Mouse (Mus musculus) midbrain, embryonic 11.5 days (tissue): ENCODE results near the gene Zmiz1. TPM values are rescaled to one million over a fixed set of nuclear protein-coding genes. Genes with fewer than 3 reads are reported as not detected.

ENCODE experiments used
- ATAC-seq: fragments of 200-750 bp; cut with Nextera tagmentation; 2 replicates; pipeline ENCODE4 v1.8.0; 2017; ENCODE audit warnings: moderate TSS enrichment, moderate library complexity; ENCODE audit not compliant: low FRiP score
- DNase-seq: peaks from one replicate; pipeline ENCODE4 v3.0.0; 2015; ENCODE audit warnings: low spot score; ENCODE audit errors: missing footprints
- H3K27ac ChIP-seq: fragments of 300-500 bp; sonication (generic); 2 replicates; pipeline ENCODE4 v1.5.1; 2014; ENCODE audit warnings: low read depth, low read length
- H3K27me3 ChIP-seq: fragments of 300-500 bp; sonication (generic); 2 replicates; pipeline ENCODE4 v1.6.1; 2014; ENCODE audit warnings: mild to moderate bottlenecking, low read length, moderate library complexity, mixed read lengths; ENCODE audit not compliant: control insufficient read depth, insufficient read depth
- H3K36me3 ChIP-seq: fragments of 300-500 bp; sonication (generic); 2 replicates; pipeline ENCODE4 v1.6.1; 2014; ENCODE audit warnings: mild to moderate bottlenecking, low read length, moderate library complexity, mixed read lengths; ENCODE audit not compliant: control insufficient read depth, insufficient read depth
- H3K4me1 ChIP-seq: fragments of 300-500 bp; sonication (generic); 2 replicates; pipeline ENCODE4 v1.6.1; 2014; ENCODE audit warnings: low read length; ENCODE audit not compliant: control insufficient read depth, insufficient read depth
- H3K4me2 ChIP-seq: fragments of 300-500 bp; sonication (generic); 2 replicates; pipeline ENCODE4 v1.6.1; 2014; ENCODE audit warnings: mild to moderate bottlenecking, moderate library complexity
- H3K4me3 ChIP-seq: fragments of 300-500 bp; sonication (generic); 2 replicates; pipeline ENCODE4 v1.5.1; 2014; ENCODE audit warnings: low read depth, low read length
- H3K9ac ChIP-seq: fragments of 300-500 bp; sonication (generic); 2 replicates; pipeline ENCODE4 v1.6.1; 2014; ENCODE audit warnings: low read length
- H3K9me3 ChIP-seq: fragments of 300-500 bp; sonication (generic); 2 replicates; pipeline ENCODE4 v1.6.1; 2016; ENCODE audit warnings: low read length; ENCODE audit not compliant: control insufficient read depth
- WGBS: fragments of 180-500 bp; shearing (Covaris S2); extraction: QIAGEN DNeasy Blood & Tissue Kit; methylation state at CpG from one replicate; pipeline ENCODE4 v1.1.7; 2014; 5-methylcytosine and 5-hydroxymethylcytosine counted together
- polyA plus RNA-seq: library from polyadenylated mRNA; unstranded; fragments of >200 nt; fragmentation: Nextera tagmentation; extraction: Ambion mirVana; gene quantifications from 2 replicates; pipeline ENCODE4 v1.2.1, GENCODE M21; 2014

The Zmiz1 gene
- polyA plus RNA-seq, 1 experiment from 2014 or later = 51.5 TPM

DNA sequence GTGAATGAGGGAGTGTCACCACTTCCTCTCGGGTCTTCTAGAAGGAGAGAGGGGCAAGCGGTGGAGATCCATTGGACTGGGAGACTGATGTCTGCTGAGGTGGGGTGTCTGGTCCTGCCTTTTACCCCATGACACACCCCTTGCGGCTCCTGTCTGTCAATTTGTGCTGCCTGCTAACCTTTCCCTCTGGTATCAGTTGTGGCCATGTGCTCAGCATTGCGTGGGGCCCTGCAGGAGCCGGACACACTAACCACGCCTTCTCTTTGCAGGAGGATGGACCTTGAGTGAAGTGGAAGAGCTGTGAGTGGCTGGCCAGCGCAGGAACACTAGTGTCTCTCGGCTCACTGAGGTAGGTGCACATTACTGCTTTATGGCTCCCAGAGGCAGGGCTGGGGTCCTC, 77.5 kb downstream of the Zmiz1 start:
- Histone ChIP-seq H3K36me3 (peaks cover 12% of the 10 kb centered on the region), H3K9me3 (no peaks in the 10 kb centered on the region), H3K4me3 (no peak overlapping the region), H3K4me1 (no peaks in the 10 kb centered on the region), H3K4me2 (no peak overlapping the region), H3K9ac (no peak overlapping the region), H3K27ac (no peak overlapping the region), H3K27me3 (no peaks in the 10 kb centered on the region)
- 89% methylated on average over 8 of the region's 8 CpGs for whole genome bisulfite sequencing
- no peak for ATAC-seq
- no peak for DNase-seq

GRCm38 (mm10) chr14:25537351-25537750, 78.4 kb downstream of the Zmiz1 start:
- H3K9ac ChIP-seq = no peak overlapping the region
- H3K36me3 ChIP-seq = peaks cover 12% of the 10 kb centered on the region
- H3K9me3 ChIP-seq = no peaks in the 10 kb centered on the region
- ATAC-seq (no peak), DNase-seq (no peak)
- 95% methylated on average over 1 of the region's 1 CpGs for WGBS
- H3K4me1 ChIP-seq = no peaks in the 10 kb centered on the region
- H3K27me3 ChIP-seq = no peaks in the 10 kb centered on the region
- H3K4me2 ChIP-seq = no peak overlapping the region
- H3K4me3 ChIP-seq = no peak overlapping the region
- H3K27ac ChIP-seq = no peak overlapping the region

- 94% methylated on average over 2 of the region's 2 CpGs for WGBS
- H3K4me1 ChIP-seq = no peaks in the 10 kb centered on the region
- H3K4me2 ChIP-seq = no peak overlapping the region
- H3K4me3 ChIP-seq = no peak overlapping the region
- H3K9ac ChIP-seq = no peak overlapping the region
- H3K36me3 ChIP-seq = peaks cover 12% of the 10 kb centered on the region
- H3K27me3 ChIP-seq = no peaks in the 10 kb centered on the region
- ATAC-seq = no peak
- no peak overlapping the region for H3K27ac ChIP-seq
- no peaks in the 10 kb centered on the region for H3K9me3 ChIP-seq
- DNase-seq = no peak
These were observed 79.5 kb downstream of the Zmiz1 start for GRCm38 (mm10) chr14:25538522-25538921.

DNA sequence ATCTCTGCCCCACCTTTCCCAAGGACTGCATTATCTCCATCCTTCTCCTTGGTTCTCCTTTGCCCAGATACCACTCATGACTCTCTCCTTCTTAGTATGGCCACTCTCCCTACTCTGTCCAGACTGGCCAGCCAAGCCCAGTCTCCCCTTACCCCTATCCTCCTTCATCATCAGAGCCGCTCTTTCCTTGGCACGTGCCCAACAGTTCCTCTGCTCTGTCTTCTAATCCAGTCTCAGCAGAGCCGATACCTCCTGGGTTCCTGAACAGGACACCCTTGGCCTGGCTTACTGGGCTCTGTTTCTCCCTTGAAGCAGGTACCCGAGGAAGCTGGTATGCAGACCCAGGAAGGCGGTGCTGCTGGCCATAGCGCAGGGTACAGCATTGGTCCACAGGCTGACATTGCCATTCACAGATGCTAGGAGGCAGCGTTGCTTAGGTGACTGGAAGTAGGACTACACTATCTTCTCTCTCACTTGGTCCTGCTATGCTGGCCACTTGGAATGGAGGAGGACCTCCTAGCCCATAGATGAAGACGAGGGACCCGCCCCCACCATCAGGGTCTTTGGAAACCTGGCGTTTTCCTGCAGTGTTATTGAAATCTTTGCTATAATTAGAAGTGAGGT, 80.6 kb downstream of the Zmiz1 start:
- H3K9me3 ChIP-seq = no peaks in the 10 kb centered on the region
- H3K27me3 ChIP-seq = no peaks in the 10 kb centered on the region
- H3K4me3 ChIP-seq = no peak overlapping the region
- H3K4me2 ChIP-seq = no peak overlapping the region
- H3K27ac ChIP-seq = no peak overlapping the region
- 87% methylated on average over 10 of the region's 10 CpGs for WGBS
- ATAC-seq (no peak), DNase-seq (no peak)
- H3K36me3 ChIP-seq = peaks cover 12% of the 10 kb centered on the region
- H3K4me1 ChIP-seq = no peaks in the 10 kb centered on the region
- no peak overlapping the region for H3K9ac ChIP-seq

DNA sequence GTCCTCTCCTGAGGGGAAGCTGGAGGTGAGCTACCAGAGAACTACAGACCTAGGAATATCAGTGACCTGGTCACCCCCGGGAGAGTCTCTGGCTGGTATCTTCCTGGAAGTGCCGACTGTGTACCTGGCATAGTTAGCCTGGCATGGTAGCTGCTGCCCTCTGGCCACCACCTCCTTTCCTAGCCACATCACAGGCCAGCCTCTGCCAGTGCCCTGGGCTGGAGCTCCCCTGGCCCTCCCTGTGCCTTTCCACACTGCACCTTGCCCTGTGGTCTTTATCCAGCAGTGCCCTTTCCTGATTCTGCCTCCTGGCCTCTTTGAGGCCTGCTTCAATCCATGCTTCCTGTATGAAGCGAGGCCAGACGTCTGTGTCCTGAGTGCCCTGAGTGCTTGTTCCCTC, 81.2 kb downstream of the Zmiz1 start:
- no peak overlapping the region for H3K27ac ChIP-seq
- H3K36me3 ChIP-seq = peaks cover 12% of the 10 kb centered on the region
- H3K9ac ChIP-seq = no peak overlapping the region
- no peak for ATAC-seq
- no peak overlapping the region for H3K4me2 ChIP-seq
- H3K9me3 ChIP-seq = no peaks in the 10 kb centered on the region
- no peak for DNase-seq
- 93% methylated on average over 4 of the region's 4 CpGs for WGBS
- H3K4me3 ChIP-seq = no peak overlapping the region
- H3K4me1 ChIP-seq = no peaks in the 10 kb centered on the region
- no peaks in the 10 kb centered on the region for H3K27me3 ChIP-seq

DNA sequence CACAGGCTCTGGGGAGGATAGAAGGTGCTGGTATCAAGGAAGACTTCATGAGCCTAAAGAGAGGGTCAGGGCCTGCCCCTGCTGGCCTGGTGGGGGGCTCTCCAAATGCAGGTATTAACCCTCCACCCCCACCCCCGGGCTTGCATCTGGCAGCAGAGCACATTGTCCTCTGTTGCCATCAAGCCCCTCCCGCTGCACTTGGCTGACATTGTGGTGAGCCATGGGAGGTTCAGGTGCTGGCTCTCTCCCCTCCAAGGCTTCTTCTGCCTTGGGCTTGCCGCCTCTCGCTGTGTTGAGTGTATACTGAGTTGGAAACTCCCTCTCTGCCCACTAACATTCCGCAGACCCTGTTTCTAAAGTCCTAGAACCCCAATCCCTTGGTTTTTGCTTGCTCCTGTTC, 82.2 kb downstream of the Zmiz1 start:
- ATAC-seq (no peak), DNase-seq (no peak)
- no peak overlapping the region for H3K4me3 ChIP-seq
- WGBS = 84% methylated on average over 5 of the region's 5 CpGs
- no peak overlapping the region for H3K9ac ChIP-seq
- H3K9me3 ChIP-seq = no peaks in the 10 kb centered on the region
- no peaks in the 10 kb centered on the region for H3K4me1 ChIP-seq
- H3K4me2 ChIP-seq = no peak overlapping the region
- no peaks in the 10 kb centered on the region for H3K27me3 ChIP-seq
- H3K36me3 ChIP-seq = peaks cover 9% of the 10 kb centered on the region
- H3K27ac ChIP-seq = no peak overlapping the region

GRCm38 (mm10) chr14:25543098-25543497, 84.1 kb downstream of the Zmiz1 start:
- ATAC-seq (no peak), DNase-seq (no peak)
- 95% methylated on average over 4 of the region's 4 CpGs for WGBS
- Histone ChIP-seq H3K9ac (no peak overlapping the region), H3K4me3 (no peak overlapping the region), H3K27me3 (no peaks in the 10 kb centered on the region), H3K36me3 (peaks cover 9% of the 10 kb centered on the region), H3K4me1 (peaks cover 5% of the 10 kb centered on the region), H3K9me3 (no peaks in the 10 kb centered on the region), H3K27ac (no peak overlapping the region), H3K4me2 (no peak overlapping the region)

- peaks cover 9% of the 10 kb centered on the region for H3K36me3 ChIP-seq
- no peak overlapping the region for H3K4me3 ChIP-seq
- peaks cover 12% of the 10 kb centered on the region for H3K4me1 ChIP-seq
- no peak for DNase-seq
- no peaks in the 10 kb centered on the region for H3K9me3 ChIP-seq
- WGBS = 97% methylated on average over 4 of the region's 4 CpGs
- H3K9ac ChIP-seq = no peak overlapping the region
- ATAC-seq = no peak
- no peak overlapping the region for H3K4me2 ChIP-seq
- H3K27me3 ChIP-seq = no peaks in the 10 kb centered on the region
- H3K27ac ChIP-seq = no peak overlapping the region
These were observed 84.9 kb downstream of the Zmiz1 start for GRCm38 (mm10) chr14:25543927-25544326.

DNA sequence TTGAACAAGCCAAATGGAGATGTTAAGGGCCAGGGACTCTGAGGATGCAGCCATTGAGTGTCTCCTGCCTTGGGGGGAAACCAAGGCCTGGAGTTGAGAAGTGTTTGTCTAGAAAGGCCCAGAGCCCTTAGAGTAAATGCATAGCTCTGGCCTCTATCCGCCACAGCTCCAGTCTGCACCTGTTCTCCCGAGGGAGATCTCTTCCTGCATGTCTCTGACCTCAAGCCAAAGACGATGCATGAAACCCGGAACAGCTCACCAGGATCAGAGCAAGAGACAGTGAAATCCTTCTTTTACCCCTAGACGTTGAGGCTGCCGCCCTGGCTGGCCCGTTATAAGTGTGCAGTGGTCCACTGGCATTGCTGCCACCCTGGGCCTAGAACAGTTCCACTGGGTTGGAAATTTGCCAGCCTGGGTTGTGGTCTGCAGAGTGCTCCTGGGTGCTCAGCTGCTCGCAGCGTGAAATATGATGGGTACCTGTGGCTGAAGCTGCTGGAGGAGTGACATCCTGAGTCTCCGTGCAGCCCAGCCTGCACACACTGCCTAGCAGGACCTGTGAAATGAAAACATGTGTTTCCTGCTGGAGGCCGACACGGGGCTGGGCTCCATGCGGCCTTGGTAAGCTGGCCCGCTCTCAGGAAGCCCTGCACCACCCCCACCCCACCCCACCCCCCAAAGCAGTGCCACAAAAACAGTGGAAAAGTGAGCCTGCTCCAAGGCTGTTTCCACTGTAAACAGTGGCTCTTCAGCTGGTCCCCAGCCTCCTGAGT, 88.1 kb downstream of the Zmiz1 start:
- Histone ChIP-seq H3K4me1 (peaks cover 33% of the 10 kb centered on the region), H3K4me2 (no peak overlapping the region), H3K36me3 (peaks cover 4% of the 10 kb centered on the region), H3K9ac (no peak overlapping the region), H3K9me3 (no peaks in the 10 kb centered on the region), H3K27ac (0 out of 2 replicates have a peak overlapping the region, but pooled peaks have one; percentile 3), H3K27me3 (no peaks in the 10 kb centered on the region), H3K4me3 (no peak overlapping the region)
- ATAC-seq (no peak), DNase-seq (no peak)
- 80% methylated on average over 14 of the region's 14 CpGs for WGBS
